Mouse (Mus musculus): ENCODE data around the gene Cby1.
"Not testable (repeated sequence)": the region's sequence is repeated elsewhere in the genome, so short reads cannot be mapped to it uniquely, and the experiment has no call there.

The Cby1 gene

DNA sequence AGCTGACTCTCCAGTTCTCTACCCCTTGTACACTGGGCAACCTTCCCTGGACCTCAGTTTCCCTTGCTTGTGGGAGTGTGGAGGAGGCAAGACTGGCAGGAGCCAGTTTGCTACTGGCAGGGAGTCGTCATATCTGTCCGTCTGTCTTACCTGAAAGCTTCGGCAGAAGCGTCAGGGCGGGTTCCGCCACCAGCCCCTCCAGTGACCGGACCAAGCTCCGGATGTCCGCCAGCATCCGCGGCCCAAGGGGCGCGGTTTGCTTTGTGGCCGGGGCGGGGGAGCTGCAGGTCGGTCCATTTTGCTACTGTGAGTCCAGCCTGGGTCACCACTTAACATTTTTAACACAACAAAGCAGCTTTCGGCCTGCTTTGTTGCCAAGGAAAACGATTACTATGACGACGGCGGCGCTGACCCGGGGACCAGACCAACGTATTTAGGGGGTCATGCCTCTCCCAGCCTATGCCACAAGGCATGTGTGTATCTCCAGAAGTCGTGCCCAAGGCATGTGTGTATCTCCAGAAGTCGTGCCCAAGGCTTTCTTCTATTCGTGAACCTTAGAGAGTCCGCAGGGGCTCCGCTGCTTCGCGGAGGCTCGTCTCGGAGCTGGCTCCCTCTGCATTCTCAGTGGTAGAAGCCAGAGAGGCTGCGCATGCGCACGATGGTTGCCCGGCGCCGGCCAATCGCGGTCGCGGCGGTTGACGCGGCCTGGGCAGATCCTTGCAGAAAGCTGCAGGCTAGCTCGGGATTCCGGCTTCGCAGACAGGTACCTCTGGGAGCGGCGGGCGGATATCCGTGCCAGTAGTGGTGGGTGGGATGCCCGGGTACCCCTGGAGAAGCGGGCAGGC, at the start of gene Cby1, which contains the start of gene Fam227a:
Gene Cby1 (plus strand): TSS at position 669 of the 845 bp plus-strand sequence.
Gene Fam227a (minus strand): TSS at position 426 of the 845 bp plus-strand sequence.
- peak; percentile 95 for DNase-seq (ENCODE audit: low read depth, low spot score)

DNA sequence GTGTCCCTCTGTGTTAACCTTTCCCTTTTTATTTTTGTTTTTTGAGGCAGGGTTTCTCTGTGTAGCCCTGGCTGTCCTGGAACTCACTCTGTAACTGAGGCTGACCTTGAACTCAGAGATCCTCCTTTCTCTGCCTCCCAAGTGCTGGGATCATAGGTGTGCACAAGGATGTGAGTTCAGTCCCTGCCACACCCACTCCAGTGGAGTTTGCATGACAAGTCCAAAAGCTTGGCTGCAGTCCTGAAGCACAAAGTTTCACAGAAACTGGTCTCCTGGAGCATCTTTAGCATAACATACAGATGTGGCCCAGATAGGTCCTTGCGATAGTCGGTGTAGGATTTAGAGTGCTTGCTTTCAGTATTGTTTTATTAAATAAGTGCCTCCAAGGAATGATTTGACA, 49.8 kb upstream of the Cby1 start:
- no peak for DNase-seq (ENCODE audit: low read depth, low spot score)

DNA sequence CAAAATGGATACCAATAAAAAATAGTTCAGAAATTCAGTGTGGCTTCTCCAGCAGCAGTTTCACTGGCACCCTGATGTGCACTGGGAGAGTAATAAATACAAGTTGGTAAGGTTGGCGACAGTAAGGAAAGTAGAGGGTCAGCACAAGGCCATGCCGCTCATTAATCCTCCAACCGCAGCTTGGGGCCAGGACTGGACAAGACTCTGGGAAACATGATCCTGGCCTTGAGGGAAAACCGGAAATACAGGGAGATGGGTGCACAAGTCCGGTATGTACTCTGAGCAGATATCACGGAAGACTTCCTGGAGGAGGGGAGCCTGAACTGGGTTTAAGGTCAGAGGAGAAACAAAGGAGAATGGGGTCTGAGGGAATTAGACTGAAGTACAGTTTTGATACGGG, 43.5 kb upstream of the Cby1 start:
- no peak for DNase-seq (ENCODE audit: low read depth, low spot score)

DNA sequence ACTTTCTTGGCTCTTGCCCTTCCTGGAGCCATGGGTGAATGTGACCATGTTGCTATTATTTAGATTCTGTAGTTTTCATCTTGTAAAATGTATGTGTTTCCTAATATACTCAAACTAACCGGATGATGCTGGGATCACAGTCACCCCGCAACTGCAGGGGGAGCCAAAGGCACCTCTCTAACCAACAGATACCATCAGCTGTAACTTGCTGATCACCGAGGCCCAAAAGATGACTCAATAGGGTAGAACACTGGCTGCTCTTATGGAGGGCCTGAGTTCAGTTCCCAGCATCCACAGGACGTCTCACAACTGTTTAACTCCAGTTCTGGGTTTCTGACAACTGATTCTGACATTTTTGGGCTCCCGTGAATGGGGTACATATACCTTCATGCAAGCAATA, 42.3 kb upstream of the Cby1 start:
- DNase-seq (ENCODE audit: low read depth, low spot score): no peak

DNA sequence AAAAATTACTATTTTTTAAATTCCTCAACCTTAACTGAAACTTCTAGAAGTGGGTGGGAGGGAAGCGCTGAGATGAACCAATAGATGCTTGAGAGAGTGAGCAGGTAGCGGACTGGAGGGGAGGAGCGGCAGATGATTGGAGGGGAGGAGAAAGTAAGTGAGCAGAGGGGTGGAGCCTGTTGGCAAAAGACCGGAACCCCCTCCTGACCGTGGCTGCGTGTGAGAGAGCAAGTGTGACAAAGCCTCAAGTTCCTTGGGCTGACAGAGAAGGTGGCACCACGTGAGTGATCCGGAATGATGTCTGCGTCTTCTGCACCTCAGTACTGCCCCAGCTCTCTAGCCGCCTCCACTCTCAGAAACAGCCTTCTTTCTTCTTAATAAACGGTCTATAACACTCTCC, 41.9 kb upstream of the Cby1 start:
- no peak for DNase-seq (ENCODE audit: low read depth, low spot score)

DNA sequence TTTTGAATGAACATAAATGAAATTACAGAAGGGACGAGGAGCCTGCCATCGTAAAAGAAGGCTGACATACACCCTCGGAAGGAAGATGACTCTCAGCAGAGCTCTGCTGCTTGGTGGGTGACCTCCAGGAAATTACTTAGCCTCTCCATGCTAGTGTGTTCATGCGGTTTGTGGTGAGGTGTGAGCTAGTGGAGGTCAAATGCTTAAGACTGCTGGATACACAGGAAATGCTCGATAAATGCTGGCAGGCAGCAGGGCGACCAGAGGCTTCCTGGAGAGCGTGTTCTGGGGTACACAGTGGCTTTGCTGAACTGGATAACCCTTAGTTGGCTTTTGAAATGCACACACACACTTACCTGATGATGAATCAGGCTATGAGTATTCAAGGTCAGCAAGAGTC, 40.5 kb upstream of the Cby1 start:
- DNase-seq (ENCODE audit: low read depth, low spot score): no peak

DNA sequence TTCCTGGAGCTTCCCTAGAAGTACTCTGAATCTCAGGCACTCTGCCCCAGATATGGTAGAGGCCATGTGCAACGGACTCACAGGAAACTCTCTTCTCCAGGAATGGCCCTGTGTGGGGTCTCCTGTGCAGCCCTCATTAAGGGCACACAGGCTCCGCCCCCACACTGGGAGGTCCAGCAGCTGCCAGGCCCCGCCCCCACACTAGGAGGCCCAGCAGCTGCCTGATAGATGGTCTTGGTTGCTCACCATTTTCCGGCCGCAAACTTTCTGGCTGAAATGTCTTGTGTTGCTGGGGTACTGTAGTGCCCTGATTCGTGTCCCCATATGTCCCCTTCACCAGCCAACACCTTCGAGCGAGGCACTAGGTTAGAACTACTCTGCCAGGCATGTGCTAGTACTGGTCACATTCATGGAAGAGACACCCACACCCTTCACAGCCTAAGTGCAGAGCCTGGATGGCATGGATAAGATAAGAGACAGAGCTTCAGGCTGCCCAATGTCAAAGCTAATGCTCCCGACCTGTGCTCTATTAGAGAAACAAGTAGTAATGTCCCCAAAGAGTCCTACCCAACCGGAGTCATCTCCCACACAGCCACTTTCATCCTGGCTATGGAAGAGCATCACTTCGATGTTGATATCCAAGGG, 39.1 kb upstream of the Cby1 start:
- no peak for DNase-seq (ENCODE audit: low read depth, low spot score)

DNA sequence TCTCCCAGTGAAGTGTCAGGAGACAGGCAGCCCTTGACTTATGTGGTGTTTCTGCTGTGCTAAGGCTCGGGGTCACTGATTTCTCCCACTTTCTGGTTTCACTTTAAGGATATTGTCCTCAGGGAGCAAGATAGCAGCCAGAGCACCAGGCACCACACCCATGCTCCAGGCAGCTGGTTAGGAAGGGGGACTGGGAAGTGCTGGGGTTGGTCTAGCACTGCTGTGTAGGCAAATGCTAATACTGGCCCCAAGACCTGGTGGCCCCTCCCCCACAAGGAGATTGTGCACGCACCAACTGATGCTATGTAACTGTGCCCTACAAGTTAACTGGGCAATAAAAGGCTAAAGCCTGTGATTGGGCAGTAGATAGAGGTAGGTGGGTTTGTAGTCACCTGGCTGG, 28.5 kb upstream of the Cby1 start:
- DNase-seq (ENCODE audit: low read depth, low spot score): no peak

DNA sequence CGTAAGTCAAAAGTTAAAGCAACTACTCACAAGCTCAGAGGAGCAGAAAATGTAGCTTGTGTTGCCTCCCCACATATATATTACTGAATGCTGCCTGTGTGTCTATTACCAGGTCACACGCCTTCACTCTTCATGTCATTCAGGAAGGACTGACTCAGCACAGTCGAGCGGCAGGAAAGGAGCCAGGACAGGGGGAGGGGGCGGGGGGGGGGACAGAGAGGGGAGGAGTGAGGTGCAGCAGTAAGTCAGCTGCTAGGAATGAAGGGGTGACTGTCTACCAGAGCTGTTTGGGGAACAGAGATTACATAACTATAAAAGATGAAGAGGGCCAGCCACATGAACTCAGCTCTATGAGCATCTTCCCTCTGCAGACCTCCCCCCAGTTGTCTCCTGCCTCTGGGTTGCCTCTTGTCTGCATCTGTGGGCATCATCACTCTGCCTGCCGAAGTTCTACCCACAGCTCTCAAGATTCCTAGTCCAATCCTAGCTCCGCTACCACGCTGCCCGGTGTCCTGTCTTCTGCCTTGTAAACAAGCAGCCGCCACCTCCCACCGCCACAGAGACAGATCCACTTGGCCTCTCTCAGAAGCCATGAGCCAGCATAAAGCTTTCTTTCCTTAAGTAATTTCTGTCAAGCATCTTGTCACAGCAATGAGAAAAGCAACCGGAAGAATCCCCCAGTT, 17.7 kb upstream of the Cby1 start:
- no peak for DNase-seq (ENCODE audit: low read depth, low spot score)

DNA sequence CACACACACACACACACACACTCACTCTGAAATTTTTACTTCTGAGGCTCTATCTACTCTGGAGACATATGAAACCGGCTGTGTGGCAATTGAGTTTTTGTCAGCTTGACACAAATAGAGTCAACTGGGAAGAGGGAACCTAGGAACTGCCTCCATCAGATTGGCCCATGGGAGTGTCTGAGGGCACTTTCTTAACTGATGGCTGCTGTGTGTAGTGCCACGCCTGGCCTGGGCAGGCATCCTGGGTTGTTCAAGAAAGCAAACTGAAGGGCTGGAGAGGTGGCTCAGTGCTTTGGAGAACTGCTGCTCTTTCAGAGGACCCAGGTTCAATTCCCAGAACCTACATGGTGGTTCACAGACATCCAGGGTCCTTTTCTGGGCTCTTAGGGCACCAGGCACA, 13.5 kb upstream of the Cby1 start:
- DNase-seq (ENCODE audit: low read depth, low spot score): no peak

DNA sequence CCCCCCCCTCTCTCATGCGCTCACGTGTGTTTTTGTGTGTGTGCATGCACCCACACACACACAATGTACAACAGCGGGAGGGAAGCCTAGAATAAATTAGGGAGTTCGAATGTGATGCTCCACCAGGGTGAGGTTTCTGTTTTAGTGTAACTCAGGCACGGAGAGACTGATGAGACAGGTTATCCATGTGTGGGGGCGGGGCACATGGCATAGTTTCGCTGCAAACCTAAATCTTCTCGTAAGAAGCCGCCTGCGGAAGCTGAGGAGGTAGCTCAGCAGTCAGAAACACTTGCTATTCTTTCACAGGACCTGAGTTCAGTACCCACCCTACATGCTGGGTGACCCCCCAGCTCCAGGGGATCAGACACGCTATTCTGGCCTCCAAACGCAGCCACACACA, 10.9 kb upstream of the Cby1 start:
- no peak for DNase-seq (ENCODE audit: low read depth, low spot score)

DNA sequence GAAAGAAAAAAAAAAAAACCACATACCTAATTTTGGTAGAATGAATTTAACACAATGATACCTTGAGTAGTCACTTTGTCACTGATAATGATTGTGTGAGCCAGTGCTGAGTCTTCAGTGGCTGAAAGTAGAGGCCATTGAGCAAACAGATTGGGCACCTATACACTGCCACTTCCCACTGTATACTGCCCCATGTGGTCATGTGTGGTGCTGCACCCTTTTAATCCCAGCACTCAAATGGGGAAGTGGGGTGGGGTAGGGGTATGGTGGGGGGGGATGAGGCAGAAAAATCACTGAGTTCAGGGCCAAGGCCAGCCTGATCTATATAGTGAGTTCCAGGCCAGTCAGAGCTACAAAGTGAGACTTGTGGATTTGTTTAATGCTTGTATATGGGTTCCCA, 8.4 kb upstream of the Cby1 start:
- peak; percentile 38 for DNase-seq (ENCODE audit: low read depth, low spot score)

DNA sequence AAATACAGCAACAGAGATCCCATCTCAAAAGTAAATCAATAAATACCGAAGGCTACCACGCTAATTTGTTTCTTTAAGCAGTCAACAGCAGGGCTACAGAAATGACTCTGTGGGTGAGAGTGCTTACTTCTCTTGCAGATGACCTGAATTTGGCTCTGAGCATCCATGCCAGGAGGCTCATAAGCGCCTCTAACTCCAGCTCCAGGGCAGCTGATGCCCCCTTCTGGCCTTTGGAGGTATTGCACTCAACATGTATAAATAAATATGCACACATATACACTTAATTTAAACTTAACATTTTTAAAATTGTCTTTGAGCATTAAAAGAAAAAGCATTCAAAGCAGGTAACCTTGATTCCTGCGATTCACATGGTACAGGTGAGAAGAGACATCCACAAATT, 7.5 kb upstream of the Cby1 start:
- DNase-seq (ENCODE audit: low read depth, low spot score): peak; percentile 11

DNA sequence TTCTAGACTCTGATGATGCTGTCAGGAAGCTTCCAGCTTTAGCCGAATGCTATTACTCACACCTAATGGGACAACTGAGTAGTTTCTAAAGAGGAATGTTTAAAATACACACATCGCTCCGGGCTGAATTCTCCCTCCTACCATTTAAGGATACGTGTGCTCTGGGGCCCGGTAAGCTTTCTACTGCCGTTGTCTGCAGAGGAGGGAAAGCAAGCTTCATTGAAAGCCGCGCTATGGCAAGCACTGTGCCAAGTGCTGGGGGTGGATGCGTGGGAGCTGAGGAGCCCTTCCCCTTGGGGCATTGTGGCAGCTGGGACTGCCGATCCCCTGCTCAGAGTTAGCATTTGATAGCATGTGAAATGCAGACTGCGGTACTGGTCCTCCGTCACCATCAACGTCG, 2.5 kb upstream of the Cby1 start:
- DNase-seq (ENCODE audit: low read depth, low spot score): no peak

DNA sequence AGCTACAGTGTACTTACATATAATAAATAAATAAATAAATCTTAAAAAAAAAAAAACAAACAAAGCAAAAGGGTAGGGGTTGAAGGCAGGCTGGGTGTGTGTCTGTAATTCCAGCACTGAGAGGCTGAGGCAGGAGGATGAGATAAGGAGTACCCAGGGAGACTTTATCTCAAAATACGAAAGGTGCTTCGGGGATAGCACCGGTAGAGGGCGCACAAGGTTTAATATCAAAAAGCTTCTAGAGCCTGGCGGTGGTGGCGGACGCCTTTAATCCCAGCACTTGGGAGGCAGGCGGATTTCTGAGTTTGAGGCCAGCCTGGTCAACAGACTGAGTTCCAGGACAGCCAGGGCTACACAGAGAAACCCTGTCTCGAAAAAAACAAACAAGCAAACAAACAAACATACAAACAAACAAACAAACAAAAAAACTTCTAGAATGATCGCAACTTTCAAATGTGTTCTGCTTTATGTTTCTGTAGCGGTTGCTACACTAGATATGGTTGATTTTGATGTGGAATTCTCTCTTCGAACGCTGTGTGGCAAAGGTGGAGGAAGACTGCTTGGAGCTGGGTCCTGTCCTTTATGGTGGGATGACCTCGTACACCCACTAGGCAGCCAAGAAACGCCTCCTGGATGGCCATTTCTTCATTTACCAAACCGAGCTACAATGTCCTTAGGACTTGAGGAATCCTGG, 1.0 kb upstream of the Cby1 start:
- DNase-seq (ENCODE audit: low read depth, low spot score): peak; percentile 89

DNA sequence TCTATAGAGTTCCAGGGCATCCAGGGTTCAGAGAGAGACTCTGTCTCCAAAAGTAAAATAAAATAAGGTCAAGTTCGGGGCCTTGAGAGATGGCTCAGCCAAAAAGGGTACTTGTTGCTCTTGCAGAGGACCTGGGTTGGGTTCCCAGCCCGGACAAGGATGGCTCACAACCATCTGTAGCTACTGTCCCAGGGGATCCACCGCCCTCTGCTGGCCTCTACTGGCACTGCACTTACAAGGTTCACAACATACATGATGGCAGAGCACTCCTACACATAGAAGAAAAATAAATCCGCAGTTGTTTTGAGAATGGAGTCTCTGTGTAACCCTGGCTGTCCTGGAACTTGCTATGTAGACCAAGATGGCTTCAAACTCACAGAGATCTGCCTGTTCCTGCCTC, 2.9 kb downstream of the Cby1 start:
- DNase-seq (ENCODE audit: low read depth, low spot score): peak; percentile 52

DNA sequence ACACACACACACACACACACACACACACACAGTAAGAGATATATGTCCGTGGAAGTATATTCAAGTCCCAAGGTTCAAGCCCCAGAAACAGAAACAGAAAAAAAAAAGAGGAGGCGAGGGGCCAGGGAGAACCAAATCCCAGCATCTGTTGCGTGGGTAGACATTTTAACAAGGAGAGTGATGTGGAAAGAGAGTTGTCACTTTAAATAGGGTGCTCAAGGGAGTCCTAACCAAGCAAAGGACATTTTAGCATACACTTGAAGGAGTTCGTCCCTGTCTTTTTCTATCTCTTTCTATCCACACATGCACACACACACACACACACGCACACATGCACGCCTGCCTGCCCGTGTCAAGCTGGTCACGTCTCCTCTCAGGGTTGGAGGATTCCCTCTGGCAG, 5.7 kb downstream of the Cby1 start:
- no peak for DNase-seq (ENCODE audit: low read depth, low spot score)

DNA sequence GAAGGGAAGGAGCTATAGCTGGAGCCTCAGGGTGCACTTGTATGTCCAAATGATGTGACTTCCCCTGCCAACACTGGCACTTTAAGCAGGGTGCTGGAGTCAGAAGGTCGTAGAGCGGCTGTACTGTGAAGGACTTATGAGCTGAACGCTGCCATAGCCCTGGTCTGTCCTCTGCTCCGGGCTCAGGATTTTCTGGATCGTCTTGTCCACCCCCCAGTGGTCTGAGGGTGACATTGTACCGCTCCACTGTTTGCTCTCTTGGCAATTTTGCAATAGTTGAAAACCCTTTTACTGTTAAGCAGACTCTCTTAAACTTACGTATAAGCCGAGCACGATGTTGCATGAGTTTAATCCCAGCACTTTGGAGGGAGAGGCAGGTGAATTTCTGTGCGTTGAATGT, 10.2 kb downstream of the Cby1 start:
- no peak for DNase-seq (ENCODE audit: low read depth, low spot score)

DNA sequence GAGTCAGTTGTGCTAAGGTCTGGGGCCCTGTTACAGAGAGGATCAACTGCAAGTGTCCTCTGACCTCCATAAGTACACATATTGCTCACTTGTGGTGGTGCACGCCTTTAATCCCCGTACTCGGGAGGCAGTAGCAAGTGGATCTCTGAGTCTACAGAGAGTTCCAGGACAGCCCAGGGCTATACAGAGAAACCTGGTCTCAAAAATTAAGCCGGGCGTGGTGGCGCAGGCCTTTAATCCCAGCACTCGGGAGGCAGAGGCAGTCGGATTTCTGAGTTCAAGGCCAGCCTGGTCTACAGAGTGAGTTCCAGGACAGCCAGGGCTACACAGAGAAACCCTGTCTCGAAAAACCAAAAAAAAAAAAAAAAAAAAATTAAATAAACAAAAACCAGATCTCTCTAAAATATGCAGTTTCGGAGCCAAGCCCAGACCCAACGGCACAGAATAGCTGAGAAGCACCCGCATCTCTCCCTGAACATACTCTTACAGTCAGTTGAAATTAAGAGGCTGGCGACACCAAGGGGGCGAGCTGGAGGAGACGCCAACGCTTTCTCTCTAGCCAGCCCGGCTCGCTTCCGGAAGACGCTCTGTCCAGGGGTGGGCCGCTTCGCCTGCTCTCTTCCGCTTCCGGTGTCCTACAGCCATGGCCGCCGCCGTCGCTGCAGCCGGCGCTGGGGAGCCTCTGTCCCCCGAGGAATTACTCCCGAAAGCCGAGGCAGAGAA, 11.4 kb downstream of the Cby1 start, which contains the start of gene Tomm22:
Gene Tomm22 (plus strand): TSS at position 613 of the 723 bp plus-strand sequence.
- peak; percentile 87 for DNase-seq (ENCODE audit: low read depth, low spot score)

DNA sequence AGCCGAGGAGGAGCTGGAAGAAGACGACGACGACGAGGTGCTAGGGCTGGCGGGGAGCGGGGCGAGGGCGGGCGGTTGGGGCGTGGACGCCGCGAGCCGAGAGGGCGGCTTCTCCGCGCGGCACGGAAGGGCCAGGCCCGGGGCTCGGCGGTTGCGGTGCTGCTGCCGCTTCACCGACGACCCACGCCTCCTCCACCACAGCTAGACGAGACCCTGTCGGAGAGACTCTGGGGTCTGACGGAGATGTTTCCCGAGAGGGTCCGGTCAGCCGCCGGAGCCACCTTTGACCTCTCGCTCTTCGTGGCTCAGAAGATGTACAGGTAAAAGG, 11.9 kb downstream of the Cby1 start:
- no peak for DNase-seq (ENCODE audit: low read depth, low spot score)

DNA sequence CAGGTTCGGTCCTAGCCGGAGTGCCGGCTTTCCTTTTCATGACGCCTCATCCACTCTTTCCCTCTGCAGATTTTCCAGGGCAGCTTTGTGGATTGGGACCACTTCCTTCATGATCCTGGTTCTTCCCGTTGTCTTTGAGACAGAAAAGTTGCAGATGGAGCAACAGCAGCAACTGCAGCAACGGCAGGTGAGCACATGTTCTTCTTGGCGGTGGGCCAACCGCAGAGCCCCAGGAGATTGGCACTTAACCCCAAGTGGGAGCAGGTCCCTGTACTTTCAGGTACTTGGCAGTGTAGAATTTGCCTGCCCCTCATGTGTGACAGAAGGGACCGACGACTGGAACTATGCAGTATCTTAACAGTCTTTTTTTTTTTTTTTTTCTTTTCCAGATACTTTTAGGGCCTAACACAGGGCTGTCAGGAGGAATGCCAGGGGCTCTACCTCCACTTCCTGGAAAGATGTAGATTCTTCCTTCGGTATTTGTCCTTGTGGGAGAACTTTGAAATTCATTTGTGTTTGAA, 12.9 kb downstream of the Cby1 start:
- not testable (repeated sequence) for DNase-seq (ENCODE audit: low read depth, low spot score)

Data from mesoderm, embryonic 11.5 days (tissue).